Mouse (Mus musculus) inflammation-experienced regulatory T-cells, adult 6 months (primary cell): Measurements from ENCODE around the gene Tmem132e. TPM values are rescaled to one million over a fixed set of nuclear protein-coding genes. Genes with fewer than 3 reads are reported as not detected.

Experiments used
- ATAC-seq: one replicate; pipeline ENCODE4 v1.8.0; 2017
- polyA plus RNA-seq, 3 experiments: library from polyadenylated mRNA; unstranded; fragments of 100-300 nt; shearing (Covaris generic); gene quantifications; one replicate each; pipeline ENCODE4 v1.2.1; 2017

Gene Tmem132e
- polyA plus RNA-seq, 3 experiments from 2014 or later, result not detected

DNA sequence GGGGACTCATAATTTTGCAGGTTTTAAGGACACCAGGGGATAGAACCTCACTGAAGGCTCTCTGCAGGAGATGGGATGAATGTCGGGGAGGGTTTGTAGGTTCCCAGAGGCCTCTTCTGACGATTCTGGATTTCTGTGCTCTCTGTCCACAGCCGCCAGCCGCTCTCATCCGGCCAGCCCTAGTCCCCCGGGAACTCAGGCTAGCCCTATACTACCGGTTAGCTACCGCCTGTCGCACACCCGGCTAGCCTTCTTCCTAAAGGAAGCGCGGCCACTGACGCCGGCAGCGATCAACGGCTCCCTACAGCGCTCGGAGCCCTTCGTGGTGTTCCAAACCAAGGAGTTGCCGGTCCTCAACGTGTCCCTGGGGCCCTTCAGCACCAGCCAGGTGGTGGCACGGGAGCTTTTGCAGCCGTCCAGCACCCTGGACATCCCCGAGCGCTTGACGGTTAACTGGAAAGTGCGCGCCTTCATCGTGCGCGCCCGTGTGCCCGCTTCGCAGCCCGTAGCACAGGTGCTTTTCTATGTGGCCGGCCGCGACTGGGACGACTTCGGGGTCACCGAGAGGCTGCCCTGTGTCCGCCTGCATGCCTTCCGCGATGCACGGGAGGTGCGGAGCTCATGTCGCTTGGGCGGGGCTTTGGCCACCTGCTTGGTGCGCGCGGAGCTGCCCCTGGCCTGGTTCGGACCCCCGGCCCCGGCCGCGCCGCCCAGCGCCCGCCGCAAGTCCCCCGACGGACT lies 45.6 kb downstream of the Tmem132e start:
- no peak for ATAC-seq

DNA sequence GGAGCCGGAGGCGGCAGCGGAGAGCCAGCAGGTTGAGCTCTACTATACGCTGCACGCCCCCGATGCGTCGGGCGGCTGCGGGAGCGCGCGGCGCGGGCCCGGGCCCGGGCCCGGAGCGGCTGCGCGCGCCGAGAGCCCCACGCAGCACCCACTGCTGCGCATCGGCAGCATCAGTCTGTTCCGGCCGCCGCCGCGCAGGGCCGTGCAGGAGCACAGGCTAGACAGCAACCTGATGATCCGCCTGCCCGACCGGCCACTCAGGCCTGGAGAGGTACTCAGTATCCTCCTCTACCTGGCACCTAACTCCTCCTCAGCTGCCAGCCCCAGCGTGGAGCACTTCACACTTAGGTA lies 46.1 kb downstream of the Tmem132e start:
- ATAC-seq, result no peak

DNA sequence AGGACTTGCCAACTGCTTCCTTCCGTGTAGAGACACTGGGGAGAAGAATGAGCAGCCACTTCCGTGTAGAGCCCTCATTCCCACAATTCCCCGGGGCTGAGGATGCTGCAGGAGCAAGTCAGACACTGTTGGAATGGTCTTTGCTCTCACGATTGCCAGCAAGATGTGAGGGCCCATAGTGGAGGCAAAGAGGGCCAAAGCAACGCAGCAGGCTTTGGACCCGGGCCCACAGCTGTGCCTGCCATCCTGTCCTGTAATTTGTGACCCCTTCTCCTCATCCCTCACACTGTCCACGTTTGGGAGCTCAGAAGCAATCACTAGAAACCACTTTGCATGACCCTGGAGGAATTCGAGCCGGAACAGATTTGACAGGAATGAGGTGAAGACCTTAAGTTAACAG lies 59.8 kb downstream of the Tmem132e start:
- ATAC-seq, result no peak

DNA sequence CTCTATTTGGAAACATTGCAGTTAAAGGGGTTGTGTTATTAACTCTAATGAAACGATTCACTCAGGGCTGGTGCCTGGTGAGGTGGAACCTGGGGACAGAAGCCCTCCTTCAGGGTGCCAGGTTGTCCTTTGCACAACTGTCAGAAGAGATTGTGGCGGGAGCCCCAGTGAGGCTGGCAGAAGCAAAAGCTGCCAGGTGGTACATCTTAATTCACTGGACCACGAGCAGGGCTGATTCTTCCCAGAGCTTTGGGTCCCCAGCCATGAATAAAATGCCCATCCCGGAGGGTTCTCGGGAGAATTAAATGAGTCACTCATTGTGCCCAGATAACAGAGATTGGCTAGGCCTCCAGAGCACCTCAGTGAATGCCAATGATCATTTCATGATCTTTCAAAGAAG lies 63.8 kb downstream of the Tmem132e start:
- no peak for ATAC-seq

DNA sequence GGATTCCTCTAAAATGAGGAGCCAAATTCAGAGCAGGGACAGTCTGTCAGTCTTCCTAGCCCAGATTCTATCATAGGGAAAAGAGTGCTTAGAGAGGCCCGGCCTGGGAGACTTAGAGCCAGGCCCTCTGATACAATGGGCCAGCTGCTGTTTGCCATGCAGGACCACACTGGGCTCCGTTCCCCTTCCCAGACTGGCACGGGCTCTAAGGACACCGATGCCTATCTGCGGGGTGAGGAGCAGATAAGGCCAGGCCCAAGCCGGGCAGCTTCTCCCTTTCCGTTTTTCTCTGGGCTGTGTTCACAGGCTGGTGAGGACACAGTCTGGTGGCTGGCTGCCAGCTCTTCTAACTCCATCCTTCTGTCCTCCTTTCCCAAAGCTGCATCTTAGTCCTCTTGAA lies 64.5 kb downstream of the Tmem132e start:
- no peak for ATAC-seq

DNA sequence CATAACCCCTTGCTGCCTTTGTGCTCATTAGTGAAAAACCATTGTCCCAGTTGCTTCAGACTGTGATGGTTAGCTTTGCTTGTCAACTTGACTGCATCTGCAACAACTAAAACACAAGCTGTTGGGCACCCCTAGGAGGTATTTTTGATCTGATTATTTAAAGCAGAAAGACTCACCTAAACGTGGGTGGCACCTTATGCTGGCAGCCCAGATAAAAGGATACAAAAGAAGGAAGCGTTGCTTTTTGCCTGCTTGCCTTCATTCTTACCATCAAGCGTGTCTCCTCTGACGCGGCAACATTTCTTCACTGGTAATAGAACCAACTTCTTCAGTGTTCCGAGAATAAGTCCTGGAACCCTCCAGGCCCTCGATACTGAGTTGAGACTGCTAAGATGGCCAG lies 72.6 kb downstream of the Tmem132e start:
- ATAC-seq, result no peak

DNA sequence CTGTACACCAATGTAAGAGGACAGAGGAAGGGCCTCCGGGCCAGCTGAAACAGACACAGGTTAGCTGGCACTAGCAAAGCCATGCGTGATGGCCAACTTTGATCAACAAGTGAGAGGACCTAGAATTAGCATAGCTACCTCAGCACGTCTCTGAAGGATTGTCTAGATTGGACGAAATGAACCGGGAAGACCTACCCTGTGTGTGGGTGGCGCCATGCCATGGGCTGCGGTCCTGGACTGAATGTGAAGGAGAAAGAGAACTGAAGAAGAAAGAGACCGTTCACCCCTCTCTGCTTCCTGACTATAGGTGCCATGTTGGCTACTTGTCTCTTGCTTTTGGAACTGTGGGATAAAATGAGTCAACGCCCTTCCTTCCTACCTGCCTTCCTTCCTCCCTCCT lies 76.8 kb downstream of the Tmem132e start:
- ATAC-seq, result no peak

DNA sequence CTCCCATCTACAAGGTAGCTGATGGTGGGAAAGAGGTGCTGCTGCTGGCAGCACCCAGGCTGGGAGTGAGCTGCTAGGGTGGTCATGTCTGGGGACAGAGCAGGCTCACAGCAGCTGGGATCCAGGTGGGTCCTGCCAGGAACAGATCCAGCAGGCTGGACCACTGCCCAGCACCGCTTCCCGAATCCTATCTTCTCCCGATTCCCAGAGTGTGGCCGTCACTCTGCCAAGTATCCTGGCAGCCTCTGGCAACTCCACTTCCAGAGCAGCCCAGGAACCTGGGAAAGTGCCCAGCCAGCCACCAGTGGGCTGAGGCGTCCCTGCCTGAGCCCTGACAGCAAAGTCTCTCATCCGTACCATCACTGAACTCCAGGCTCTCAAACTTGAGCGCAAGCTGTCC lies 78.5 kb downstream of the Tmem132e start:
- ATAC-seq, result no peak

DNA sequence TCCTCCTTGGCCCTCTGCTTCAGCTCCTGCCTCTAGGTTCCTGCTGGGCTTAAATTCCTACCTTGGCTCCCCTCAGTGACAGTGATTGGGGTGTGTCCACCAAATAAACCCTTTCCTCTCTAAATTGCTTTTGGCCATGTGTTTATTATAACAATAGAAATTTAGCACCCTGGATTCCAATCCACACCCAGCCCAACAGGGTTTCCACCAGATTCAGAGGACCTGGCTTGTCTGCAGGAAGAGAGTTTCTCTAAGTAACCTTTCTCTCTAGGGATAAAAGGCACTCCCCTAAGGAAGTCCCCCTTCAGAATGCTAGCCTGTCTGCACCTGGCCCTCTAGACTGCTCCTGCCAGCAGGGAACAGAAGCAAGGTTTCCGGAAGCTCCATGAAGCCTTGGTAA lies 82.4 kb downstream of the Tmem132e start:
- no peak for ATAC-seq

DNA sequence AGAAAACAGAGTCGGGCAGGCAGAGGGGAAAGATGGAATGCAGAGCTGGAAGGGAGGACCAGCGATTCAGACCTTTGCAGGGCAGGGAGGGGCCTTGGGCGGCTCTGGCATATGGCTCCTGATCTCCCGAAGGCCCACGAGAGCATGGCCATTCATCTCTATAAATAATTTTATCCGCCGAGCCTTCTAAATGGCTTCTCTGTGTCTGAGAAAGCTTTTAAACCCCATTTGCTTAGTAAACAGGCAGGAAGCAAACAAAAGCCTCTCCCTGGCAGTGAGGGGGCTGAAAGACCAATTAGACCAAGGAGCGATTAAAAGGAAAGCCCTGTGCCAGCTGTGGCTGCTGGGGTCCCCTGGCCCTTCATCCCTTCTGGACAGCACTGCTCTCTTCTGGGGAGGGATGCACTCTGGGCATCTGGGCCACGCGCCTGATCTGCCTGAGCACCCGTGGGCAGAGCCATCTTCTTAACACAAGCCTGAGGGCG lies 84.5 kb downstream of the Tmem132e start:
- no peak for ATAC-seq

DNA sequence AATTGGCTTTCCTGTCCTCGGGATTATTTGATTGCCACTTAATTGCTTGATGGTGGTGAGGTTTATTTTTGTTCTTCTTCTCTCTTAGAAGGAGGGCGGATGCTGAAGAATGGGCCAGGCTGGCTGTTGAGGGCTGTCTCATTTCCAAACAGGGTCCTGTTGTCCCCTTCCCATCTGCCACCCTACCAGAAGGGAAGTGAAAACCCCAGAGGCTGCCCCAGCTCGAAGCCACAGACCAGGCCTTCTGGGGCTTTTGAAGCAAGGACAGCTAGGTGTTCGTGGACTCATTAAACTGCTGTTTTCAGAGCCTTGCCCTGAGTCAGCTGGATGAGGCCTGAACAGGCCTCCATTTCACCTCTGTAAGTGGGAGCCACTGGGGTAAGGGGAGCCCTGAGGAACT lies 87.4 kb downstream of the Tmem132e start:
- no peak for ATAC-seq

DNA sequence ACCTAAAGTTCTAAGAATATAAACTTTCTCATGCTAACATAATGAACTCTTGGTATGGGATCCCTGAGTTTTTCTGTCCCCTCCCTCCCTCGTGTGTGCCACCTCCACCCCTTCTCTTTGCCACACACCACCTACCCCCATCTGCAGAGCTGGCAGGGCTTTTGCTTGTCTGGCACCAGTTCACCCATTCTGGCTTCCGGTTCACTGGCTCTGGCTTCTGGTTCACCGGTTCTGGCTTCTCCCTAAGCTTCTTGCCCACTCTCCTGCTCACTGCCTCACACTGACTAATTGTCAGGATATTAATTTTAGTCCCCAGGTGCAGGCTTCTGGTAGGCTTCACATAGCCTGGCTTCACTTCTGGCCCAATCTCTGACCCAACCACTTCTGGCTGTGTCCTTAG lies 88.7 kb downstream of the Tmem132e start:
- no peak for ATAC-seq

DNA sequence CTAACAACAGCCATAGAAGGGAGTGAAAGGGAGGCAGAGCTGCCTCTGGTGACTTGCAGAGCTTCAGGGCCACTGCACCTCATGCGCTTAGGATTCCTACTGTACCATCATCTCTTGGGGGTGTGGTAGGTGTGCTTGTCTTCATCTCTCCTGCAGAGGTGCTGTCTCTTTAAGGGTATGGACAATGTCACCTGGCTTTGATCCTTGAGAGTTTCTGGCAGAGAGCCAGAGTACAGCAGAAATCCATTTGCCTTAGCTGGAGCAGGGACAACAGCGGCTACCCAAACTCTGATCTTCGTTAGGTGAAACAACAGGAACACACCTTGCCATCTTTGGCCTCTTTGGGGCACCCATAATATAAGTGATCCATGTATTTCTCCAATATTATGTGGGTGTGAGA lies 92.2 kb downstream of the Tmem132e start:
- ATAC-seq, result no peak

DNA sequence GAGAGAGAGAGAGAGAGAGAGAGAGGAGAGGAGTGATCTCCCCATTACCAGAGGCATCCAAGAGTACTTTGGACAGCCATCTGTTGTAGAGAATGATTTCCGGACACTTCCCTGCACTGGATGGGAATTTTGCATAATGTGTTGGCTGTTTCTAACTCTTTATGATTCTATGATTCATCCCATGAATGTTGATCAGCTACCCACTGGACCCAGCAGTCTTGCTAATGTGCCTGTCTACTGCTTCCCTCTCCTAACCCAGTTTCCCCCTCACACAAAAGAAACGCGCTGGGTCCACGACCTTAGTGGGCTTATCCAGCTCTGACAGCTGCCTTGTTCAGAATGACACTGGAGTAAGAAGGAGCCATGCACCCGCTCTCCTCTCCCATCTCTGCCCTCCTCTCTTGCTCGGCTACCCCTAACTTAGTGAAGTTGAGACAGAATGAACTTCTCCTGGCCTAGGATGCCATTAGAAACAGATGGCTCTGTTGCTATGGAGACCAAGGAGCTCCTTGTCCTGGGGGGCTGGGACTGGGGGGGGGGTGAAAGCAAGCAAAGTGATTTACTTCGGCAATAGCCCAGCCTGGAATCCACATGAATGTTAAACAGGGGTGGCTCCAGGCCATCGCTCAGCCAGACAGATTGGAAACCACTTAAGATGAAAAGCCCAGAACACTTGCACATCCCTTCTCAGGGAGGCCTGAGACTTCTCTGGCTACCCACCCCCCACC lies 98.8 kb downstream of the Tmem132e start:
- ATAC-seq, result no peak

DNA sequence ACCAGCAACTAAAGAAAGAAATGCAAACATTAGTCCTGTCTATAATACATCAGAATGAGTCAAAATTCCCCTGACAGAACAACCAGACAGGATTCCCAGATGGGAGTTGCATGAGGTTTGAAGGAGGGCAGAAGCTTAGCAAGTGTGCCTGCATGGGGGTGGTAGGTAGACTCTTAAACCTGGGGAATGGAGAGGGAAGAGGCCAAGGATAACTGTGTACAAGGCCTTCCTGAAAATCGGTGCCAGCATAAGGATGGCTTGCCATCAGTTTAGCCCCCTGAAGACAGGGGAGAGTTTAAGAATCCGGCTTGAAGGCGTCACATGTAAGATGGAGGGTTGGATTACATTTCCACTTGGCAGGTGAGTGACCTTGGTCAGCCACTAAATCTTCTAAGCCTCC lies 102.2 kb downstream of the Tmem132e start:
- no peak for ATAC-seq

Other genes with a start within 250 kb of the Tmem132e start
- gene Ccl1, start 83.2 kb upstream of the Tmem132e start, polyA plus RNA-seq, result 10 to 100 TPM; 30.0 to 99.7 (median 35.8) TPM